Mouse (Mus musculus): ENCODE measurements at regions not wholly inside any gene's neighbourhood (a gene's known extent, or its start where the extent isn't known, plus 50 kb on each side); places are given as distances from the start of the nearest gene placed in this dataset.

GRCm38 (mm10) chr2:78986984-78987383 lies 119.1 kb downstream of the Ube2e3 start:
- Histone ChIP-seq H3K79me2 (ENCODE audit: control insufficient read depth, insufficient read depth) (no peaks in the 10 kb centered on the region), H3K79me3 (ENCODE audit: low read depth) (no peaks in the 10 kb centered on the region), H3K36me3 (ENCODE audit: control insufficient read depth, insufficient read depth) (no peaks in the 10 kb centered on the region), H3K27me3 (ENCODE audit: control insufficient read depth, insufficient read depth, insufficient read length) (no peaks in the 10 kb centered on the region), H3K4me3 (ENCODE audit: insufficient read depth, poor library complexity, severe bottlenecking) (no peak overlapping the region), H3ac (ENCODE audit: control insufficient read depth, insufficient read length, low read depth) (no peak overlapping the region)
- no peak for TF ChIP-seq CEBPB (IDR thresholded peaks at IDR 0.05; ENCODE audit: low read depth)
- no peak for TF ChIP-seq USF1 (IDR thresholded peaks at IDR 0.05; ENCODE audit: low read depth)
- no peak for TF ChIP-seq MAX (IDR thresholded peaks at IDR 0.05)
- no peak for TF ChIP-seq CTCF (IDR thresholded peaks at IDR 0.05; ENCODE audit: control insufficient read depth, insufficient read depth, insufficient read length)
- TF ChIP-seq MYOG (IDR thresholded peaks at IDR 0.05; ENCODE audit: control insufficient read depth, extremely low read depth, insufficient read length) = no peak
- TF ChIP-seq MYOD1 (IDR thresholded peaks at IDR 0.05; ENCODE audit: control insufficient read depth, insufficient read length, low read depth) = no peak
- no peak for TF ChIP-seq FOSL1 (IDR thresholded peaks at IDR 0.05; ENCODE audit: insufficient read depth, low read length, poor library complexity, severe bottlenecking)

- no peaks in the 10 kb centered on the region for H3K27me3 ChIP-seq (ENCODE audit: control insufficient read depth, insufficient read depth, insufficient read length)
- H3K79me3 ChIP-seq (ENCODE audit: low read depth) = no peaks in the 10 kb centered on the region
- no peaks in the 10 kb centered on the region for H3K36me3 ChIP-seq (ENCODE audit: control insufficient read depth, insufficient read depth)
- H3K4me3 ChIP-seq (ENCODE audit: insufficient read depth, poor library complexity, severe bottlenecking) = no peak overlapping the region
- no peak overlapping the region for H3ac ChIP-seq (ENCODE audit: control insufficient read depth, insufficient read length, low read depth)
- no peaks in the 10 kb centered on the region for H3K79me2 ChIP-seq (ENCODE audit: control insufficient read depth, insufficient read depth)
- TF ChIP-seq CEBPB (IDR thresholded peaks at IDR 0.05; ENCODE audit: low read depth) (no peak), MYOG (IDR thresholded peaks at IDR 0.05; ENCODE audit: control insufficient read depth, extremely low read depth, insufficient read length) (no peak), MYOD1 (IDR thresholded peaks at IDR 0.05; ENCODE audit: control insufficient read depth, insufficient read length, low read depth) (no peak), FOSL1 (IDR thresholded peaks at IDR 0.05; ENCODE audit: insufficient read depth, low read length, poor library complexity, severe bottlenecking) (no peak), CTCF (IDR thresholded peaks at IDR 0.05; ENCODE audit: control insufficient read depth, insufficient read depth, insufficient read length) (no peak), MAX (IDR thresholded peaks at IDR 0.05) (no peak), USF1 (IDR thresholded peaks at IDR 0.05; ENCODE audit: low read depth) (no peak)
Observed at GRCm38 (mm10) chr2:78987388-78987787, 119.5 kb downstream of the Ube2e3 start.

GRCm38 (mm10) chr2:78988224-78988623 lies 120.3 kb downstream of the Ube2e3 start:
- no peak for TF ChIP-seq USF1 (IDR thresholded peaks at IDR 0.05; ENCODE audit: low read depth)
- no peak for TF ChIP-seq FOSL1 (IDR thresholded peaks at IDR 0.05; ENCODE audit: insufficient read depth, low read length, poor library complexity, severe bottlenecking)
- TF ChIP-seq MYOG (IDR thresholded peaks at IDR 0.05; ENCODE audit: control insufficient read depth, extremely low read depth, insufficient read length) = no peak
- no peak for TF ChIP-seq MAX (IDR thresholded peaks at IDR 0.05)
- Histone ChIP-seq H3K27me3 (ENCODE audit: control insufficient read depth, insufficient read depth, insufficient read length) (no peaks in the 10 kb centered on the region), H3ac (ENCODE audit: control insufficient read depth, insufficient read length, low read depth) (no peak overlapping the region), H3K36me3 (ENCODE audit: control insufficient read depth, insufficient read depth) (no peaks in the 10 kb centered on the region), H3K79me2 (ENCODE audit: control insufficient read depth, insufficient read depth) (no peaks in the 10 kb centered on the region), H3K4me3 (ENCODE audit: insufficient read depth, poor library complexity, severe bottlenecking) (no peak overlapping the region), H3K79me3 (ENCODE audit: low read depth) (no peaks in the 10 kb centered on the region)

- Histone ChIP-seq H3K79me2 (ENCODE audit: control insufficient read depth, insufficient read depth) (no peaks in the 10 kb centered on the region), H3K27me3 (ENCODE audit: control insufficient read depth, insufficient read depth, insufficient read length) (no peaks in the 10 kb centered on the region), H3K4me3 (ENCODE audit: insufficient read depth, poor library complexity, severe bottlenecking) (no peak overlapping the region), H3ac (ENCODE audit: control insufficient read depth, insufficient read length, low read depth) (no peak overlapping the region), H3K79me3 (ENCODE audit: low read depth) (no peaks in the 10 kb centered on the region), H3K36me3 (ENCODE audit: control insufficient read depth, insufficient read depth) (no peaks in the 10 kb centered on the region)
- no peak for TF ChIP-seq MAX (IDR thresholded peaks at IDR 0.05)
- no peak for TF ChIP-seq CEBPB (IDR thresholded peaks at IDR 0.05; ENCODE audit: low read depth)
- no peak for TF ChIP-seq MYOD1 (IDR thresholded peaks at IDR 0.05; ENCODE audit: control insufficient read depth, insufficient read length, low read depth)
- TF ChIP-seq MYOG (IDR thresholded peaks at IDR 0.05; ENCODE audit: control insufficient read depth, extremely low read depth, insufficient read length) = no peak
- no peak for TF ChIP-seq USF1 (IDR thresholded peaks at IDR 0.05; ENCODE audit: low read depth)
- TF ChIP-seq CTCF (IDR thresholded peaks at IDR 0.05; ENCODE audit: control insufficient read depth, insufficient read depth, insufficient read length) = no peak
- TF ChIP-seq FOSL1 (IDR thresholded peaks at IDR 0.05; ENCODE audit: insufficient read depth, low read length, poor library complexity, severe bottlenecking) = no peak
Observed at GRCm38 (mm10) chr2:78994800-78995555, 127.1 kb downstream of the Ube2e3 start.

- no peaks in the 10 kb centered on the region for H3K79me2 ChIP-seq (ENCODE audit: control insufficient read depth, insufficient read depth)
- TF ChIP-seq CEBPB (IDR thresholded peaks at IDR 0.05; ENCODE audit: low read depth) = no peak
- no peak overlapping the region for H3ac ChIP-seq (ENCODE audit: control insufficient read depth, insufficient read length, low read depth)
- no peaks in the 10 kb centered on the region for H3K79me3 ChIP-seq (ENCODE audit: low read depth)
- no peaks in the 10 kb centered on the region for H3K36me3 ChIP-seq (ENCODE audit: control insufficient read depth, insufficient read depth)
- no peaks in the 10 kb centered on the region for H3K27me3 ChIP-seq (ENCODE audit: control insufficient read depth, insufficient read depth, insufficient read length)
- H3K4me3 ChIP-seq (ENCODE audit: insufficient read depth, poor library complexity, severe bottlenecking) = no peak overlapping the region
Observed at GRCm38 (mm10) chr2:78998637-78999036, 130.7 kb downstream of the Ube2e3 start.

- H3K79me3 ChIP-seq (ENCODE audit: low read depth) = no peaks in the 10 kb centered on the region
- no peak for TF ChIP-seq MYOG (IDR thresholded peaks at IDR 0.05; ENCODE audit: control insufficient read depth, extremely low read depth, insufficient read length)
- TF ChIP-seq CEBPB (IDR thresholded peaks at IDR 0.05; ENCODE audit: low read depth) = no peak
- TF ChIP-seq MAX (IDR thresholded peaks at IDR 0.05) = no peak
- no peak for TF ChIP-seq MYOD1 (IDR thresholded peaks at IDR 0.05; ENCODE audit: control insufficient read depth, insufficient read length, low read depth)
- no peak for TF ChIP-seq CTCF (IDR thresholded peaks at IDR 0.05; ENCODE audit: control insufficient read depth, insufficient read depth, insufficient read length)
- H3K36me3 ChIP-seq (ENCODE audit: control insufficient read depth, insufficient read depth) = no peaks in the 10 kb centered on the region
- no peaks in the 10 kb centered on the region for H3K27me3 ChIP-seq (ENCODE audit: control insufficient read depth, insufficient read depth, insufficient read length)
- H3K79me2 ChIP-seq (ENCODE audit: control insufficient read depth, insufficient read depth) = no peaks in the 10 kb centered on the region
- no peak overlapping the region for H3K4me3 ChIP-seq (ENCODE audit: insufficient read depth, poor library complexity, severe bottlenecking)
- no peak overlapping the region for H3ac ChIP-seq (ENCODE audit: control insufficient read depth, insufficient read length, low read depth)
Observed at GRCm38 (mm10) chr2:78999410-78999809, 131.5 kb downstream of the Ube2e3 start.

Data from C2C12 (cell line).